Mouse (Mus musculus): ENCODE measurements at regions not wholly inside any gene's neighbourhood (a gene's known extent, or its start where the extent isn't known, plus 50 kb on each side); places are given as distances from the start of the nearest gene placed in this dataset.

GRCm38 (mm10) chr4:125211459-125212175 is 84.0 kb upstream of the Zc3h12a start:
- DNase-seq (ENCODE audit: extremely low spot score, low read depth, low spot score), result no peak

DNA sequence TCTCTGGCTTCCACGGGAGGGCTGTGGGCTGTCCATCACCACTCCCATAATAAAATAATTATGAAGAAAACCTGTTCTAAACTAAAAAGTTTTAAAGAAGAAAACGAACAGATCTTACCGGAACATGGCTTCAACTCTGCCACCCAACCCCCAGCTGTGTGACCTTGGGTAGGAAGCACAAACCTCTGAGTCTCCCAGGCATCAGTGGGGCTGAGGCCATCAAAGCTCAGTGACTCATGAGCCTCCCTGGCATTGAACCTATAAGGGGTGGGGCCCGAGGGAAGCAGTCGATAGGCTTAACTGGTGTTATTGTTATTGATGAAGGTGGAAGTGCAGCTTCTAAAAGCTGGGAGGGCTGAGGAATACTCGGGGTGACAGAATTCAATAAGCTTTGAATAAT is 83.1 kb upstream of the Zc3h12a start:
- no peak for DNase-seq (ENCODE audit: extremely low spot score, low read depth, low spot score)

DNA sequence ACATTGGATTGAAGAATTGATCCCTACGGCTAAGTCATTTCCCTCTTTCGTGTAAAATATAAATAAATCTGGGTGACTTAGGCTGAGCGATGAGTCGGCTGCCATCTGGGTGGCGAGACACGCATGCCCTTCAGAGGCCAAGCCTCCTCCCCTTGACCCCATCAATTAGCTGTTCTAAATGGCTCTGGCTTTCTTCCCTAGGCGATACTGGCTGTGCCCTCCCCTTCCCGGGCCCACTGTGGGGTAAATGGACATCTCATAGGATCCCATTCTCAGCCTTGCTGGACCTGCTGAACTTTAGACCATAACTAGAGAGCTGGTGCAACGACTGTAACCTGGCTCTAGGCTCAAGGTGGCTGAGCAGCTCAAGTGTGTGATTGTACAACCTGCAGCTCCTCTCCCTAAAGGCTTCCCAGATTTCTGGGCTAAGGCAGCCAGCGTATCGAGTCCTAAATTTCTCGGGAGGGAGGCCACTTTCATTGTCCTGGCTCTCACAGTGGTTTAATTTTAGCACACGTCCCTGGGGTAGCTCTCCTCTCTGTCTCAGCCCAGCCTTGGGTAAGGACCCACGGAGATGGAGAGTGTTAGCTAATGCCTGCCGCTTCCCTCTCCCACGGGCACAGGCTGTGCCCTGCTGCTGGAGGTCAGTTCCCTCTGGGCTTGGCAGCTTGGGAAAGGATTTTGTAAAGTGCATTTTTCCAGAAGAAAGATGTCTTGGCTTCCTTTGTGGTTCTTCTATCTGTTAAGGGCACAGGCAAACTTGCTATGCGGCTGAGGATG is 80.7 kb upstream of the Zc3h12a start:
- no peak for DNase-seq (ENCODE audit: extremely low spot score, low read depth, low spot score)

GRCm38 (mm10) chr4:125203521-125203920 is 75.9 kb upstream of the Zc3h12a start:
- no peak for DNase-seq (ENCODE audit: extremely low spot score, low read depth, low spot score)

DNA sequence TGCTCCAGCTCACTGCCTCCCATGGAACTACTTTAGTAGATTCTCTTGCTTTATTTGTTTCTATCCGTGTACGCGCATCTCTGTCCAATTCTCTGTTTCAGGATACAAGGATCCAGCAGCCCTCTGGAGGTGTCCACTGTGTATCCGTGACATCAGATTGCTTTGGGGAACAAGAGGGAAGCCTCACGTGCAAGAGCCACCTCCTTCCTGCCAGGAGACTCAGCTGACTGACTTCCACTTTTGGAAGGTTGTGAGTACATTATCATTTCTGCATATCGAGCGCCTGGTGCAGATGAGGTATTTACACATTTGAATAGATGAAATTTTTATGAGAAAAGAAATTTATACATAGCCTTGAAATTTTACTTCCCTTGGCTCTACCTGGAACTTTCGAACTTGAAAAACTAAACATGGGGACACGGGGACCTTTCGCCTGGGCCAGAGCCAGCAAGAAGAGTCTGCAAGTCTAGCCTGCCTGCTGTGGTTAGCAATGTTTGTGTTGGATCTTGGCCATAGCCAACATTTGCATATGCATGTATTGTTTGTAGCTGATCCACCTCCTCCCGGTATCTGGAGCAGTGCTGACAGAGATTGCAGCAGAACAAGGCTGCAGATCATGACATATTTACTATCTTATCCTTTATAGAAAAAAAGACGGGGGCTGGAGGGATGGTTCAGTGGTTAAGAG is 74.1 kb upstream of the Zc3h12a start:
- no peak for DNase-seq (ENCODE audit: extremely low spot score, low read depth, low spot score)

- no peak for DNase-seq (ENCODE audit: extremely low spot score, low read depth, low spot score)
Measured at GRCm38 (mm10) chr4:125200762-125201161, 73.1 kb upstream of the Zc3h12a start.

- DNase-seq (ENCODE audit: extremely low spot score, low read depth, low spot score), result no peak
Measured at GRCm38 (mm10) chr4:125199281-125199680, 71.6 kb upstream of the Zc3h12a start.

DNA sequence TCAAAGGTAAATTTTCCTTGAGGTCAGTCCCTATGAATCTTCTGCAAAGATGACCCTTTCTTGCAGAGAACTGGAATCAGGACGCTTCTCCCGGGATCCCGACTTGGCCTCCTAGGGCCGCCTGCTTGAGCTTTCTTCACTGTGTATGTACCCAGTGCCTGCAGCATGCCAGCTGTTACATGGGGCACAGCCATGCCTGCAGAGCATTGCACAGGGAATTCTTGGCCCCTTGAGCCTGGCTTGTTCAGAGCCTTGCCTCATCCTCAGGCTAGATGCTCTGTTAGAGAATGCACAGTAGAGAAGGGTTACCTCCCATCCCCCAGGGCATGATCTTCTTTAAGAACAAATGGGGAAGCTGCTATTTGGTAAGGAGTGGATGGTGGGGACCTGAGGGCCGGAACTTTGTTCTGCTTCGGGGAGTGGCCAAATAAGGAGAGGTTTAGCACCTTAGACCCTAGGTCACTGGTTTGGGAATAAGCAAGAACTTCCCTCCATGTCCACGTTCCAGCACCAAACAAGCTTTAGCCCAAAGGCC is 68.3 kb upstream of the Zc3h12a start:
- DNase-seq (ENCODE audit: extremely low spot score, low read depth, low spot score), result no peak

DNA sequence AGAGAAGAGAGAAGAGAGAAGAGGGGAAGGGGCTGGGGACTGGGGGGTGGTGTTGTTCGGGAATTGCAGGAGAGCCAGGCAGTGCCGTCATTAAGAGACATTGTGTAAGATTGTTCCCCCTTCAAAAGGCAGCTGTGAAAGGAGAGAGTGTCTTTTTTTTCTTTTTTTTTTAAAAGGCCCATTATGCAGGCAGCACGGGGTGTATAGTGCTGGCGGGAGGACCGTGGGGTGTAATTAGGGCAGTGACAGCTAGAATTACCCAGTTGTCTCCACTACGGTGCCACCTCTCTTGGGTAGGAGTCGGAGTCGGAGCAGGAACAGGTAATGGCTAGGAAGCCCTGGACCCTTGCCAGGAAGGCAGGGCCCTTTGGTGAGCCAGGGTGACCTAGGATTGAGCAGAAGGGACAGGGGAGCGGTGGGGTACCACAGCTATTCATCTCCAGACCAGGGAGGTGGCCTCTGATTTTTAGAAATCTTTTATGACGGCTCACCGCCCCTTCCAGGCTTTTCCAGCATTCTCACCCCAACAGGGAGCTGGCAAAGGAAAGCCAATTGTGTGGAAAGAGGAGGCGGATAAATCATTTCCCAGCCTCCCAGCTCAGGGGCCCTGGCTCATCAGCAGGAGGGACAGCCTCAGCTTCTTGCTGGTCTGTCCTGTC is 67.2 kb upstream of the Zc3h12a start:
- DNase-seq (ENCODE audit: extremely low spot score, low read depth, low spot score), result no peak

DNA sequence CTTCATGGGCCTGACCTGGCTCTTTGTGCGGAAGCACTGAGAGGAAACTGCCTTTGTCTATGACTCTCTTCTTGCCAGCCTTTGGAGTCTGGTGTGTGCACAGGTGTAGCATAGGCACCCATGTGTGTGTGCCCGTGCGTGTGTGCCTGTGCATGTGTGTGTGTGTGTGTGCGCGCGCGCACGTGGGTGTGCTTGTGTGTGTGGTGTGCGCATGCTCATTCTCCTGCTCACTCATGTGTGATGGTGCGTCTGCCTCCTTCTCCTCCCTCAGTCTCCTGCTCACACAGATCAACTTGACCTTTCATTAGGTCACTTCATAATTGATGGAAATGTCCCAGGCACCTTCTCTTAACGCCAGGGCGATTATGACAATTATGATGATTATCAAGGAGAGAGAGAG is 66.7 kb upstream of the Zc3h12a start:
- DNase-seq (ENCODE audit: extremely low spot score, low read depth, low spot score), result no peak

DNA sequence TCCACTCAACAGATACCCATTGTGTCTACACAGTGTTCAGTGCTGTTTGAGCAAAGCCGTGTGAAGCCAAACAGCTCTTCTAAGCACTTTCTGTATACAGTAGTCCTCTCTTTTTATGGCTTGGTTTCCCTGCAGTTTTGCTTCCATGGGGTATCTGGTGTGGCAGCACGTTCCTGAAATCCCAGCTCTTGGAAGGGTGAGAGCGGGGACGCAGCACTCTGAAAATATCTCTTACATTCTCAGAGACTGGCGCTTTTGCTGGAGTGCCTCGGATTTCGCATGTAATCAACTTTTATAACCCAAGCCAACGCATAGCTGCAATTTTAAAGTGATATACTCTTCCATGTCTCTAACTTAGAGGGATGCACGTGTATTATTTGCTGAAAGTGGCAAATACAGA is 64.0 kb upstream of the Zc3h12a start:
- no peak for DNase-seq (ENCODE audit: extremely low spot score, low read depth, low spot score)

- no peak for DNase-seq (ENCODE audit: extremely low spot score, low read depth, low spot score)
Measured at GRCm38 (mm10) chr4:125191010-125191409, 63.4 kb upstream of the Zc3h12a start.

DNA sequence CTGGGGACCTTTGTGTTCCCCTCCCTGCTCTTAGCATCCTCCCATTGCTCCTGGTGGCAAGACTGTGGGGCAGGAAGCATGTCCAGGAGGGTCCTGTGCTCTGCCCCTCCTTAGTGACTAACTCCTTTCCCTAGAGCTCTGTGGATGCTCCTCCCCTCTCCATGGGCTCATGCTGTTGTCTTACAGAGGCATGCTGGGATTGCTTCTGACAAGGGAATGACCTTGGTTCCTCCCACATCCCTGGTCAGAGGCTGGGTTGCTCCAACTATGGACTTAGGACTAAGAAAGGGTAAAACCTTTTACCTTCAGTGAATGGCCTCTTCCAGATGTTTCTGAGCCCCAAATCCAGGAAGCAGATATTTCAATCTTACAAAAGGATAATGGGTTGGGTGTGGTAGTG is 62.3 kb upstream of the Zc3h12a start:
- no peak for DNase-seq (ENCODE audit: extremely low spot score, low read depth, low spot score)

GRCm38 (mm10) chr4:125186246-125186645 is 58.6 kb upstream of the Zc3h12a start:
- DNase-seq (ENCODE audit: extremely low spot score, low read depth, low spot score), result no peak

- DNase-seq (ENCODE audit: extremely low spot score, low read depth, low spot score), result no peak
Measured at GRCm38 (mm10) chr4:125185076-125185475, 57.4 kb upstream of the Zc3h12a start.

DNA sequence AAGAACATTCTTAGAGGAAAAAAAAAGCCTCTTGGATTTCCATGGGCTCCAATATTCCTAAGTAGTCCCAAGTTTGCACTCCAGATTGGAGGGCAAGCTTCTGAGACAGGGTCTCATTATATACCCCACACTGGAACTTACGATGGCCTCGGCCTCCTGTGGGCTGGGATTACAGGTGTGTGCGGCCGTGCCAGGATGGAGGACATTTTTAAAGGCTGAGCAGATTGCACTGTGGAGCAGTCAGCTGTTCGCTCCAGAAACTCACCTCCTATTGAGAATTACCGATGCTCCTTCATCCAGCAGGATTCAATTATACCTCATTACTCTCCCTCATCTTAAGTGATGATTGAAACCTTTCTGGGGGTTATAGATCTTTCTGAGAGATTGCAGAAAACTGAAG is 53.3 kb upstream of the Zc3h12a start:
- no peak for DNase-seq (ENCODE audit: extremely low spot score, low read depth, low spot score)

- no peak for DNase-seq (ENCODE audit: extremely low spot score, low read depth, low spot score)
Measured at GRCm38 (mm10) chr4:125178552-125178951, 50.9 kb upstream of the Zc3h12a start.

GRCm38 (mm10) chr4:125177666-125178065 is 50.0 kb upstream of the Zc3h12a start:
- no peak for DNase-seq (ENCODE audit: extremely low spot score, low read depth, low spot score)

Data from hindlimb bud, embryonic 11.5 days (tissue).